Mouse (Mus musculus): ENCODE measurements around the gene Tmem131l. TPM values are rescaled to one million over a fixed set of nuclear protein-coding genes. Genes with fewer than 3 reads are reported as not detected.
A peak's percentile ranks its signal among the peaks of the same experiment; 100 is the strongest.

The Tmem131l gene
- polyA plus RNA-seq, 1 experiment from 2014 or later: 71.4 TPM

DNA sequence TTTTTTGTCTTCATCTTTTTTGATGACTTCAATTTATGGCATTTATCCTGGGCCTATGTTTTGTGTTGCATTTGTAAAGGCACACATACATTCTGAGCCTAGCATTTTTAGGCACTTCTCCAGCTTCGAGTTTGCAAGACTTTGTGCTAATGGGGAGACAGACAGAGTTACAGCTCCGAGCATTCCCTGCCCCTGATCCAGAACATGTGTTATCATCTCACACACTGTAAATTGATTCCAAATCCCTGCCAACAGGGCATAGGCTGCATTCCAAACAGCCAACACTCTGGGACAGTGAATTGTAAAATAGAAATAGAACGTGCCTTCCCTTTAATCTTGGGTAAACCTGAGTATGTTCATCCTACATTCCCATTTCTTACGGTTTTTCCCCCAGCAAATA, 19.7 kb upstream of the Tmem131l start:
- no peak for ATAC-seq (ENCODE audit: low read depth)
- Histone ChIP-seq H3K4me3 (ENCODE audit: low read depth, low read length) (no peak overlapping the region), H3K27me3 (ENCODE audit: control insufficient read depth, insufficient read depth, low read length) (no peaks in the 10 kb centered on the region), H3K4me2 (ENCODE audit: low read depth, low read length) (no peak overlapping the region), H3K36me3 (ENCODE audit: control insufficient read depth, insufficient read depth, low read length) (no peaks in the 10 kb centered on the region), H3K9ac (replicated peaks; ENCODE audit: low read depth, low read length) (no peak overlapping the region), H3K4me1 (ENCODE audit: control insufficient read depth, insufficient read depth, low read length) (no peaks in the 10 kb centered on the region), H3K27ac (ENCODE audit: low read depth, low read length) (peak overlapping the region; percentile 40; the same call in 1 of the 2 replicates), H3K9me3 (ENCODE audit: control insufficient read depth, low read length) (no peaks in the 10 kb centered on the region)
- WGBS: 71% methylated on average over 4 of the region's 4 CpGs

DNA sequence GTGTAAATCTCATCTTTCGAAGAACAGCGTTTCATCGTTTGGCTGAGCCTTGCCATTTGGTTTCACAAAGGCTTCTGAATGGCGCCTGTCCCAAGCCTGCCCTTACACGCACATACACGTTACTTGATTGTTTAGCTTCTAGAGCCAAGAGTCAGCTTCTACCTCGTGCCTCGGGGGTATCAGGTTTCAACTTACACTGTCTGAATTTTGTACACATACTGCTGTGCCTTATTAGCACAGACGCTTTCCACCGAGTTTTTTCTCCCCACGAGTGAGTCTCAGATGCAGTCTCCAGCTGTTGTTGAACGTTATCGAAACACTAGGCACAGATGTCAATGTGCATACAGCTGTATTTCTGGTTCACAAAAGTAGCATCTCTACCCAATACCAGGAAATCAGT, 19.3 kb upstream of the Tmem131l start:
- no peak overlapping the region for H3K4me2 ChIP-seq (ENCODE audit: low read depth, low read length)
- H3K4me1 ChIP-seq (ENCODE audit: control insufficient read depth, insufficient read depth, low read length): no peaks in the 10 kb centered on the region
- no peaks in the 10 kb centered on the region for H3K36me3 ChIP-seq (ENCODE audit: control insufficient read depth, insufficient read depth, low read length)
- no peaks in the 10 kb centered on the region for H3K27me3 ChIP-seq (ENCODE audit: control insufficient read depth, insufficient read depth, low read length)
- no peak overlapping the region for H3K9ac ChIP-seq (replicated peaks; ENCODE audit: low read depth, low read length)
- H3K9me3 ChIP-seq (ENCODE audit: control insufficient read depth, low read length): no peaks in the 10 kb centered on the region
- H3K27ac ChIP-seq (ENCODE audit: low read depth, low read length): no peak overlapping the region; the same call in 1 of the 2 replicates
- WGBS: 64% methylated on average over 13 of the region's 13 CpGs
- no peak overlapping the region for H3K4me3 ChIP-seq (ENCODE audit: low read depth, low read length)
- peak; percentile 38; the same call in 1 of the 2 replicates for ATAC-seq (ENCODE audit: low read depth)

DNA sequence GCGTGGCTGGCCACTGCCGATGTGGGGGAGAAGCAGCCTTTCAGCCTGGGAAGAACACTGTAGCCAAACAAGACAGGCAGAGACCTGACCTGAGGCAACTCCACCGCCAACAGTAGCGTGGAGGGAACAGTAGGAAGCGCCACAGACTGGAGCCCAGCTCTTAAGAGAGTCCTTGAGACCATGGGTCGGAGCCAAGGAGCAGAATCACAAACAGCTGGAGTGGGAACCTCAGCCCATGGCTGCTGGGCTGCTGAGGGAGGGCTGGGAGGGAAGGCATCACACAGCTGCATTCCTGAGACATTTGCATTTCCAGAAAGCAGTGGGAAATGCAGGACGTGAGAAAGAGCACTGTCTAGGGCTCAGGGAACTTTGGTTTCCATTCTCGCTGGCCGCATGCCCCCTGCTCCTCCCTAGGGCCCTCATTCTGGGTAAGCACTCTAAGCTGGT, 8.8 kb upstream of the Tmem131l start:
- Histone ChIP-seq H3K27me3 (ENCODE audit: control insufficient read depth, insufficient read depth, low read length) (no peaks in the 10 kb centered on the region), H3K4me2 (ENCODE audit: low read depth, low read length) (no peak overlapping the region), H3K9ac (replicated peaks; ENCODE audit: low read depth, low read length) (no peak overlapping the region), H3K4me3 (ENCODE audit: low read depth, low read length) (no peak overlapping the region), H3K9me3 (ENCODE audit: control insufficient read depth, low read length) (no peaks in the 10 kb centered on the region), H3K27ac (ENCODE audit: low read depth, low read length) (no peak overlapping the region), H3K36me3 (ENCODE audit: control insufficient read depth, insufficient read depth, low read length) (no peaks in the 10 kb centered on the region), H3K4me1 (ENCODE audit: control insufficient read depth, insufficient read depth, low read length) (no peaks in the 10 kb centered on the region)
- no peak for ATAC-seq (ENCODE audit: low read depth)
- WGBS: 35% methylated on average over 9 of the region's 9 CpGs

DNA sequence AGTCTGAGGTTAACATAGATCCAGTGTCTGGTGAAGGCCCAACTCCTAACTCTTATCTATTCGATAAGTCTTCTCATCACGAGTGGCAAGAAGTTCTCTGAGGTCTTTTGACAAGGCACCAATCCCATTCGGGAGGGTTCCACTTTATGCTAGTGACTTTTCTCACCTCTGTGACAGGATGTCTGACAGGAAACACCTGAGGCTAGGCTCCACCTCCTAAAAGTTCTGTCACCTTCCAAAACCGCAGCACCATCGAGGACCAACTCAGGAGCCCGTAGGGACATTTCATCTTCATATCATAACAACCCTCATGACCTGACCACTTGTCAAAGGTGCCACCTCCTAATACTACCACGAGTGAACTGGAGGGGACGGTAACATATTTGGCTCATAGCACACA, 6.2 kb upstream of the Tmem131l start:
- no peaks in the 10 kb centered on the region for H3K27me3 ChIP-seq (ENCODE audit: control insufficient read depth, insufficient read depth, low read length)
- no peaks in the 10 kb centered on the region for H3K4me1 ChIP-seq (ENCODE audit: control insufficient read depth, insufficient read depth, low read length)
- no peaks in the 10 kb centered on the region for H3K9me3 ChIP-seq (ENCODE audit: control insufficient read depth, low read length)
- no peak overlapping the region for H3K27ac ChIP-seq (ENCODE audit: low read depth, low read length)
- no peak overlapping the region for H3K4me2 ChIP-seq (ENCODE audit: low read depth, low read length)
- WGBS: 95% methylated on average over 8 of the region's 8 CpGs
- H3K9ac ChIP-seq (replicated peaks; ENCODE audit: low read depth, low read length): no peak overlapping the region
- ATAC-seq (ENCODE audit: low read depth): no peak
- H3K36me3 ChIP-seq (ENCODE audit: control insufficient read depth, insufficient read depth, low read length): no peaks in the 10 kb centered on the region
- H3K4me3 ChIP-seq (ENCODE audit: low read depth, low read length): no peak overlapping the region

DNA sequence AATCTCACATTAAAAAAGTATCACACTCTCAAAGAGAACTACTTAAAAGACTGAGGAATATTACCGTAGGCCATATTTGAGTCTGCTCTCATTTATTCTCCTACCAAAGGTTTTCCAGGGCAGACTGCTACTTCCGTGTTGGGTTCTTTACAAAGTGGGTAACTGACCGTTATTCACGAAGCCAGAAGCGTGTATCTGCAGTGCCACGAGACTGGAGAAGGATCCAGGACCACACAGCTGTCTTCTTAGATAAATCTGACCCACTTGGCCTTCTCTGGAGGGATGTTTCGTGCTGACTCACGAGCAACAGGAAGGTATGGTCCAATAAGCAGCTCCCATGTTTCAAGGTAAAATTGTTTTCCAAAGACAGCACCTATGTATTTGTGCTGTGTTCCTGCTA, 1.8 kb upstream of the Tmem131l start:
- no peak for ATAC-seq (ENCODE audit: low read depth)
- Histone ChIP-seq H3K4me2 (ENCODE audit: low read depth, low read length) (no peak overlapping the region), H3K9ac (replicated peaks; ENCODE audit: low read depth, low read length) (no peak overlapping the region), H3K27ac (ENCODE audit: low read depth, low read length) (no peak overlapping the region), H3K27me3 (ENCODE audit: control insufficient read depth, insufficient read depth, low read length) (no peaks in the 10 kb centered on the region), H3K9me3 (ENCODE audit: control insufficient read depth, low read length) (no peaks in the 10 kb centered on the region), H3K4me3 (ENCODE audit: low read depth, low read length) (no peak overlapping the region), H3K4me1 (ENCODE audit: control insufficient read depth, insufficient read depth, low read length) (peaks cover 18% of the 10 kb centered on the region), H3K36me3 (ENCODE audit: control insufficient read depth, insufficient read depth, low read length) (no peaks in the 10 kb centered on the region)
- WGBS: 86% methylated on average over 8 of the region's 8 CpGs

DNA sequence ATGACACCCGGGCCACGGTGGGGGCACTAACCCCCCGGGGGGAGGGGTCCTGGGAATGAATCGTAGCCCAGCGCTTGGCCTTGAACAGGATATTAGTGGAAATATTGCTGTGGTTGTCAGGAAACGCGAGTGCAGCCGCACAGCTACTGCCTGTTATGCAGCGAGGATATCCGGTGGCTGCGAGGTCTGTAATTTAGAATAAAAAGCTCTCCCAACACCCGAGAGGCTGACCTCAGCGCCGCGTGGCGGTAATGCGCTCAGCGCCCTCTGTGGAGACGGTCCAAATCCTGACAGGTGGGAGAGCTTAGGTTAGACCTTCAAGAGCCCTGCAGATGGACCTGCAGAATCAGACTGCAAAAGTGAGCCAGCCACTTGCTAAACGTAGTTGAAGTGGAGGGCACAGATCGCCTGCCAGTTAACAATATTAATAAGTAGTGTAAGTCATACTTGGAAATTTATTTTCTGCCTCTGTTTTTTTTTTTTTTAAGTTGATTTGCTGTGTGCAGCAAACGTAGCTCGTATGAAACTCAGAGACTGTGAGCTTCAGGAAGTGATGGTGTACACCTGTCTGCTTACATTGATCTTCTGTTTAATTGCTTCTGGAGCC, 604 bp upstream of the Tmem131l start:
- Histone ChIP-seq H3K4me1 (ENCODE audit: control insufficient read depth, insufficient read depth, low read length) (peaks cover 25% of the 10 kb centered on the region), H3K36me3 (ENCODE audit: control insufficient read depth, insufficient read depth, low read length) (no peaks in the 10 kb centered on the region), H3K4me3 (ENCODE audit: low read depth, low read length) (peak overlapping the region; percentile 98), H3K9me3 (ENCODE audit: control insufficient read depth, low read length) (no peaks in the 10 kb centered on the region), H3K4me2 (ENCODE audit: low read depth, low read length) (peak overlapping the region; percentile 96), H3K27ac (ENCODE audit: low read depth, low read length) (peak overlapping the region; percentile 94), H3K27me3 (ENCODE audit: control insufficient read depth, insufficient read depth, low read length) (no peaks in the 10 kb centered on the region), H3K9ac (replicated peaks; ENCODE audit: low read depth, low read length) (peak overlapping the region; percentile 96)
- WGBS: 5% methylated on average over 23 of the region's 23 CpGs
- peak; percentile 59 for ATAC-seq (ENCODE audit: low read depth)

DNA sequence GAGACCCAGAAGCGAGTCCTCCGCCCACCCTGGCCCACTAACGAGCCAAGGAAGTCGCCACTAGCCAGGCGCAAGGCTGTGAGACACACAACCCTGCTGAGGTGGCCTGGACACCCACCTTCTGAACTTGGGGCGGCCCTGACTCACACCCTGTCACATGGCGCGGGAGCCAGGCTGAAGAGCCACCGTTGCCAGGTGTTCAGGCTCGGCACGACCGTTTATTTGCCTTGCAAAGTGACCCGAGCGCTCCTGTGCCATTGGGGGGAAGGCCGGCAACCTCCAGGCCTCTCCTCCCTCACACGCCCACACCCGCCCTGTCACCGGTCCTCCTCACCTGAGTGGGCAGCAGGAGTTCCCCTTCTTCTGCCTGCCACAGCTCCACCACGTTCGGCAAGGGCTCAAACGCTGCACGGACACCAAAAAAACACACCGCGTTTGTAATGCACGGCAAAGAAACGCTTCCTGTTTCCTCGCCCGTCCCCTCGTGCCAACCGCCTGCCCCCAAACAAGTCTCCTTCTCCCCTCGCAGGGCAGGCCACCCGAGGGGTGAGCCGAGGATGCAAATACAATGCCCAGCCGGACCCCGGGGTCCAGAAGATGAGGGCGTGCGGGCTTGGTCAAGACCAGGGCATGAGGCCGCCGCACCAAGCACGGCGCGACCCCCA, 862 bp downstream of the Tmem131l start:
- H3K36me3 ChIP-seq (ENCODE audit: control insufficient read depth, insufficient read depth, low read length): no peaks in the 10 kb centered on the region
- H3K27me3 ChIP-seq (ENCODE audit: control insufficient read depth, insufficient read depth, low read length): no peaks in the 10 kb centered on the region
- H3K4me1 ChIP-seq (ENCODE audit: control insufficient read depth, insufficient read depth, low read length): peaks cover 29% of the 10 kb centered on the region
- no peaks in the 10 kb centered on the region for H3K9me3 ChIP-seq (ENCODE audit: control insufficient read depth, low read length)
- peak overlapping the region; percentile 96 for H3K9ac ChIP-seq (replicated peaks; ENCODE audit: low read depth, low read length)
- H3K4me2 ChIP-seq (ENCODE audit: low read depth, low read length): peak overlapping the region; percentile 96
- H3K27ac ChIP-seq (ENCODE audit: low read depth, low read length): peak overlapping the region; percentile 94
- peak; percentile 30 for ATAC-seq (ENCODE audit: low read depth)
- H3K4me3 ChIP-seq (ENCODE audit: low read depth, low read length): peak overlapping the region; percentile 98
- WGBS: 0% methylated on average over 39 of the region's 42 CpGs

DNA sequence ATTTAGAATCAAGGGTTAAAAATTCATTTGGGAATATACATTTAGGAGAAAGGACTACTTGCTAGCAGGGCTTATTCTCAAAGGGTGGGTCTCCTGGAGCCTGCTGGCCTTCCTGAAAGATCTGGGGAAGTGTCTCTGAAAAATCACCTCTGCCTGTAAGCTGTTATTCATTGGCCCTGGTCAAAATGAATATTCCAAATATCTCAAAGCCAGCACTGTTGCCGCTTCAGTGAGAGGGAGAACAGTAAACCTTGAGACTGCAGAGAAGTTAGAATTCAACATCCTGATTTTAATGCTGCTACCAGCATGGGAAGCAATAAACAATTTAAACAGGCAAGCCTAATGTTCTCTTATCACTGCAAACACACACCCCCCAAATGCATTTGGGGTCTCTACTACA, 1.8 kb downstream of the Tmem131l start:
- H3K27me3 ChIP-seq (ENCODE audit: control insufficient read depth, insufficient read depth, low read length): no peaks in the 10 kb centered on the region
- H3K4me1 ChIP-seq (ENCODE audit: control insufficient read depth, insufficient read depth, low read length): peaks cover 34% of the 10 kb centered on the region
- H3K4me2 ChIP-seq (ENCODE audit: low read depth, low read length): peak overlapping the region; percentile 96
- peak overlapping the region; percentile 96; the same call in 1 of the 2 replicates for H3K9ac ChIP-seq (replicated peaks; ENCODE audit: low read depth, low read length)
- no peak overlapping the region for H3K27ac ChIP-seq (ENCODE audit: low read depth, low read length)
- 29% methylated on average over 1 of the region's 1 CpGs for WGBS
- peak overlapping the region; percentile 98 for H3K4me3 ChIP-seq (ENCODE audit: low read depth, low read length)
- ATAC-seq (ENCODE audit: low read depth): no peak
- H3K36me3 ChIP-seq (ENCODE audit: control insufficient read depth, insufficient read depth, low read length): no peaks in the 10 kb centered on the region
- H3K9me3 ChIP-seq (ENCODE audit: control insufficient read depth, low read length): no peaks in the 10 kb centered on the region

DNA sequence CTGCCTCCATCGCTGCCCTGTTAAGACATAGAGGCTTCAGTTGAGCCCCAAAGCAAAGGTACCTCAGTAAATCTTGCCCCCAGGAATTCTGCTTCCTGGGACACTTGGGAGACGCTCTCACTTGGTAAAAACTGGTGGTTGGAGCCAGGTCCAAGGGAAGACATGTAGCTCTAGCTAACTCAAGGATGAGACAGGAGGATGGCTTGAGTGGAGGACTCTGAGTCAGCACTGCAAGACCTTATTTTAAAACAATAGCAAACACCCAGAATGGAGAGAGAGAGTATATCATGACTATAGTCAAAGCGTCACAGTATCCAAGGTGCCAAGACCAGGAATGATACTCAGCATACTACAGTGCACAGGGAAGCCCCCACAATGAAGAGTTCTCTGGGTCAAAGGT, 2.4 kb downstream of the Tmem131l start:
- Histone ChIP-seq H3K4me2 (ENCODE audit: low read depth, low read length) (peak overlapping the region; percentile 96), H3K9me3 (ENCODE audit: control insufficient read depth, low read length) (no peaks in the 10 kb centered on the region), H3K27ac (ENCODE audit: low read depth, low read length) (no peak overlapping the region), H3K4me3 (ENCODE audit: low read depth, low read length) (peak overlapping the region; percentile 98; the same call in 1 of the 2 replicates), H3K27me3 (ENCODE audit: control insufficient read depth, insufficient read depth, low read length) (no peaks in the 10 kb centered on the region), H3K4me1 (ENCODE audit: control insufficient read depth, insufficient read depth, low read length) (peaks cover 34% of the 10 kb centered on the region), H3K36me3 (ENCODE audit: control insufficient read depth, insufficient read depth, low read length) (no peaks in the 10 kb centered on the region), H3K9ac (replicated peaks; ENCODE audit: low read depth, low read length) (no peak overlapping the region)
- 62% methylated on average over 3 of the region's 3 CpGs for WGBS
- ATAC-seq (ENCODE audit: low read depth): no peak

Measured in neural tube, embryonic 14.5 days (tissue).